Mouse (Mus musculus) Patski (cell line): Measurements from ENCODE around the gene Wnt9a. TPM values are rescaled to one million over a fixed set of nuclear protein-coding genes. Genes with fewer than 3 reads are reported as not detected.
"Not testable (repeated sequence)": the region's sequence is repeated elsewhere in the genome, so short reads cannot be mapped to it uniquely, and the experiment has no call there.

Experiments used
- ATAC-seq: fragments of 100-300 bp; one replicate; pipeline ENCODE4 v1.8.0; 2021
- CTCF ChIA-PET: fragments of 350-600 bp; sonication (Branson Sonifier 250); formaldehyde crosslinking; loops from one replicate; lab custom pipeline; 2022; ENCODE audit warnings: inconsistent platforms; lab: Charles Lee
- POLR2A ChIA-PET: fragments of 350-600 bp; sonication (Branson Sonifier 250); formaldehyde crosslinking; loops from one replicate; lab custom pipeline; 2022; ENCODE audit warnings: antibody characterized with exemption, inconsistent platforms; lab: Charles Lee
- DNase-seq: peaks from one replicate; pipeline ENCODE4 v3.0.0-alpha.2; 2011; ENCODE audit warnings: low read depth, low spot score
- H3K27me3 ChIP-seq: fragments of 371-371 bp; one replicate; pipeline ENCODE4 v1.5.1; 2021
- CTCF ChIP-seq: fragments of 100-300 bp; IDR thresholded peaks from one replicate; pipeline ENCODE4 v1.5.1; 2021
- in situ Hi-C: fragments of 300-500 bp; cut with MboI; formaldehyde crosslinking; loops from 3 replicates; pipeline ENCODE4 v1.11.1; 2018; ENCODE audit warnings: low pct_unique_long_range_greater_than_20kb, mixed read lengths
- polyA plus RNA-seq: library from polyadenylated mRNA; unstranded; gene quantifications from one replicate; pipeline ENCODE4 v1.2.3, GENCODE M21; 2021

Wnt9a gene
- polyA plus RNA-seq, 1 experiment from 2014 or later, result 7.5 TPM

DNA sequence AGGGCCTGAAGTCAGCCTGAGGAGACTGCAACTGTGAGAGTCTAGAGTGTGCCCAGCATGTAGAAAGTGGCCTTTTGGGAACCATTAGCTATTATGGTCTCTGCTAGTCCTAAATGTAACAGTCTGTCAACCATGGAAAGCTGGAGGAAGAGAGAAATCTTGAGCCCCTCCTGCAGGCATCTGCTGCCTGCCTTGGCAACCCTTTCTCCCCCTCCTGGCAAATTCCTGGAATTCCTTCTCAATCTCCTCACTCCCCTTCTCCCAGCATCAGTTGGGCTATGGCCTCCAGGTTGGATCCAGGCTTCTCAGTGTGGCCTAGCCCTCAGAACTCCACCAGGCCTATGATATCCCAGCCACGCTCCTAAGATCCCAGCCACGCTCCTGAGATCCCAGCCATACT, 43.6 kb downstream of the Wnt9a start:
- no peaks in the 10 kb centered on the region for H3K27me3 ChIP-seq
- ChIA-PET POLR2A (no interaction called here), CTCF (no interaction called here)
- TF ChIP-seq CTCF, result no peak
- ATAC-seq, result no peak
- in situ Hi-C loops, result no loop called here
- no peak for DNase-seq

DNA sequence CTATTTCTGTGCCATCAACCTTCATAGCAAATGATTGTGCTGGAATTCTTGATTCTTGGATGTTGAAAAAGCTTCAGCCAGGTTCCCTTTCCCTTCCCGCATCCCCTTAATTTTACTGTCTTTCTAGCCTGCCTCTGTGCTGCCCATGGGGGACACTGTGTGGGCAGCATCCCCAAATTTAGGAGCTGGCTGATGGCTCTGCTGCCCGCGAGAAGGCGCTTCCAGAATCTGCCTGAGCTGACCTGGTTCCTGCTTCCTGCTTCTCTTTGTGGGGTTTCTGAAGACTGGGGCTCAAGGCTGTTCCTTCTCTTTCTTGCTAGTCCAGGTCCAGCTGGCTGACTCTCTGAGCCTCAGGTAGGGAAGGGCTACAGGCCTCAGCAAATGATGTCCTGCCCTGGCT, 48.1 kb downstream of the Wnt9a start:
- POLR2A ChIA-PET, result interaction anchor here (0.8 kb wide), 1 partner anchor 25 kb away, joined by 3 read pairs; no protein-coding TSS in a partner anchor
- ATAC-seq (no peak), DNase-seq (no peak)
- in situ Hi-C loops, result no loop called here
- CTCF ChIA-PET, result interaction anchor here (1.4 to 2.0 kb wide), 2 partner anchors 11 to 32 kb away, joined by 4 to 9 read pairs; no protein-coding TSS in a partner anchor
- no peak for TF ChIP-seq CTCF
- H3K27me3 ChIP-seq, result no peaks in the 10 kb centered on the region

DNA sequence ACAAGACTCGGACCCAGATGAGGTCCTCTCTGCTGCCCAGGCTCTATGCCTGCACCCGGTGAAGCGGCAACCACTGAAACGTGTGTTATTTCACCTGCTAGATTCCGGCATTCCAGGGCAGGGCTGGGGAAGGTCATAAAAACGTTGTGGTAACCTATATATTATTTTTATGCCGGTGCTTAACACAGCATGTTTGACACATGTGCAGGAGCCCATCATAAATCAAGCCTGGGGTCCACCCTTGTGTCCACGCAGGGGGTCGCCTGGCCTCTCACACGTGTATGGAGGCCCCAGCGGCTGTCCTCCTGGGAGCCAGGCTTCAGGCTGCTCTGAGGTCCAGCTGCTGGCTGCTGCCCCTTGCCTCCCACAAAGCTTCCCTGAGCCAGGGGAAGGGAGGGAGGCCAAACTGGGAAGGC, 50.2 kb downstream of the Wnt9a start:
- CTCF ChIA-PET, result no interaction called here
- no peaks in the 10 kb centered on the region for H3K27me3 ChIP-seq
- POLR2A ChIA-PET, result no interaction called here
- ATAC-seq (no peak), DNase-seq (no peak)
- TF ChIP-seq CTCF, result no peak
- in situ Hi-C loops, result no loop called here

DNA sequence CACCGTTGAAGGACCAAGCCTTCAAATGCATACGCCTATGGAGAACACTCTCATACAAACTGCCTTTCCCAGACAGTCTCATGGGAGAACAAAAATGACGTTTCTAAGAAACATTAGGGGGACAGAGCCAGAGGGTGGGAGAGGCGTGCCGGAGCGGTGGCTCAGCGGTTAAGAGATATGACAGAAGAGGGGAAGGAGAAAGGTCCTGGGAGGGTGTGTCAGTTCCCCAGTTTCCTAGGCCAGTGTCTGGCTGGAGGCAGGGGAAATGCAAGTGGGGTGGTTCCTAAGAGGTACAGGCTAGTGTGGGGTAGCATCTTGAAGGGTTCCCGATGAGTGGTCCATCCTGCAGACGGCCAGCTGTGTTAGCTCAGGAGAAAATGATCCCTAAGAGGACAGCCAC, 54.6 kb downstream of the Wnt9a start:
- ATAC-seq (no peak), DNase-seq (no peak)
- ChIA-PET POLR2A (no interaction called here), CTCF (no interaction called here)
- in situ Hi-C loops, result no loop called here
- no peak for TF ChIP-seq CTCF
- H3K27me3 ChIP-seq, result no peaks in the 10 kb centered on the region

GRCm38 (mm10) chr11:59364007-59364406, 57.3 kb downstream of the Wnt9a start:
- in situ Hi-C loops, result no loop called here
- CTCF ChIA-PET, result interaction anchor here (1.5 kb wide), 1 partner anchor 12 kb away, joined by 3 read pairs; no protein-coding TSS in a partner anchor
- H3K27me3 ChIP-seq, result no peaks in the 10 kb centered on the region
- TF ChIP-seq CTCF, result no peak
- ATAC-seq (no peak), DNase-seq (no peak)
- POLR2A ChIA-PET, result no interaction called here

GRCm38 (mm10) chr11:59364417-59364816, 57.7 kb downstream of the Wnt9a start:
- no peak for DNase-seq
- TF ChIP-seq CTCF, result no peak
- POLR2A ChIA-PET, result no interaction called here
- CTCF ChIA-PET, result interaction anchor here (1.5 to 2.3 kb wide), 2 partner anchors 9 to 12 kb away, joined by 3 to 9 read pairs; no protein-coding TSS in a partner anchor
- H3K27me3 ChIP-seq, result no peaks in the 10 kb centered on the region
- in situ Hi-C loops, result no loop called here
- no peak for ATAC-seq

DNA sequence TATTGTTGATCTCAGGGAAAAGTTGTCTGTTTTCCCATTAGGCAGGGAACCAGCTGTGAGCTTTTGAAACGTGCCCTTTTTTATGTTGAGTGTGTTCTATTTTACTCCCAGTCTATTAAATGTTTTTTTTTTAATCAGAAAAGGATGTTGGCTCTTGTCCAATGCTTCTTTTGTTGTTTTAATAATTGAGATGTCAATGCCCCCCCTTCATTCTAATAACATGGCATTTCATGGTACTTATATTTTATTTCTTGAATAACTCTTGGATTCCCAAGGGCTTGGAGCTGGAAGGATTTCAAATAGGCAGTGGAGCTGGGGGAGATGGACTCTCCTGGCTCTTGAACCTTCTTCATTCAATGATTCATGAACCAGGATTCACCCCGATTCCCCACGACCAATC, 59.3 kb downstream of the Wnt9a start:
- no peak for ATAC-seq
- no peaks in the 10 kb centered on the region for H3K27me3 ChIP-seq
- no peak for DNase-seq
- ChIA-PET POLR2A (interaction anchor here (0.7 kb wide), 1 partner anchor 81 kb away, joined by 3 read pairs; no protein-coding TSS in a partner anchor), CTCF (interaction anchor here (1.1 to 2.3 kb wide), 3 partner anchors 10 to 12 kb away, joined by 3 to 9 read pairs (median 4); no protein-coding TSS in a partner anchor)
- in situ Hi-C loops, result no loop called here
- TF ChIP-seq CTCF, result no peak

GRCm38 (mm10) chr11:59366633-59367032, 59.9 kb downstream of the Wnt9a start:
- ATAC-seq (no peak), DNase-seq (no peak)
- CTCF ChIA-PET, result interaction anchor here (1.1 to 2.3 kb wide), 4 partner anchors 10 to 46 kb away, joined by 3 to 9 read pairs (median 4); no protein-coding TSS in a partner anchor
- in situ Hi-C loops, result no loop called here
- no peak for TF ChIP-seq CTCF
- no peaks in the 10 kb centered on the region for H3K27me3 ChIP-seq
- POLR2A ChIA-PET, result interaction anchor here (0.7 kb wide), 1 partner anchor 80 kb away, joined by 3 read pairs; no protein-coding TSS in a partner anchor

- in situ Hi-C loops, ATAC-seq, POLR2A ChIA-PET, DNase-seq, H3K27me3 ChIP-seq: not testable (repeated sequence)
- CTCF ChIA-PET, result interaction anchor here (0.7 to 1.1 kb wide), 2 partner anchors 16 to 32 kb away, joined by 3 read pairs; no protein-coding TSS in a partner anchor
Measured at GRCm38 (mm10) chr11:59367955-59368354, 61.2 kb downstream of the Wnt9a start.

- in situ Hi-C loops, result no loop called here
- CTCF ChIA-PET, result no interaction called here
- H3K27me3 ChIP-seq, result no peaks in the 10 kb centered on the region
- ATAC-seq (no peak), DNase-seq (no peak)
- TF ChIP-seq CTCF, result no peak
- POLR2A ChIA-PET, result no interaction called here
Measured at GRCm38 (mm10) chr11:59369848-59370247, 63.1 kb downstream of the Wnt9a start.

DNA sequence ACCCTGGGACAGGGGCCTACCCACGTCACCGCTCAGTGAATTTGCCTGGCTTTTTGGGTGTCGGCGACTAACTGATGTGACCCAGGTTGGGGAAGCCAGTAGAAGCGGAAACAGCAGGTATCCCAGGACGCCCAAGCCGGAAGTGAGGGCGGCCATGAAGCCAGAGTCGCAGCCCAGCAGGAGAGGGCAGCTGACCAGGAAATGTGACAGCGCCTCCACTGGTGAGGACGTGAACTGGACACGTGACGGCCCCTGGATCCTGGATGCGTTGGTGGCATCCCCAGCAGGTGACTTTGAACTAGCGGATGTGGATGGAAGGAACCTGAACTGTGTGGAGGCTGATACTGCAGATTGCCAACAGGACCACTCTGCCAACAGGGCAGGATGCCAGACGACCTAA, 68.7 kb downstream of the Wnt9a start, which contains the start of gene Prss38:
Gene Prss38 (minus strand): TSS at position 183 of the 400 bp plus-strand sequence.
- H3K27me3 ChIP-seq, result no peaks in the 10 kb centered on the region
- ChIA-PET CTCF (no interaction called here), POLR2A (no interaction called here)
- ATAC-seq, result no peak
- in situ Hi-C loops, result no loop called here
- DNase-seq, result no peak
- no peak for TF ChIP-seq CTCF
